Mouse (Mus musculus): ENCODE measurements around the gene Nrn1l.

Nrn1l gene

GRCm38 (mm10) chr8:105893339-105893738 lies at the start of gene Nrn1l:
TSS of gene Nrn1l (plus strand) at chr8:105893567.
- peak; percentile 74 for DNase-seq

GRCm38 (mm10) chr8:105846678-105847077 lies 46.7 kb upstream of the Nrn1l start:
- DNase-seq = no peak

GRCm38 (mm10) chr8:105850014-105850413 lies 43.4 kb upstream of the Nrn1l start:
- no peak for DNase-seq

- no peak for DNase-seq
Measured at GRCm38 (mm10) chr8:105850611-105851010, 42.8 kb upstream of the Nrn1l start.

GRCm38 (mm10) chr8:105851651-105852143 lies 41.7 kb upstream of the Nrn1l start:
- peak; percentile 95 for DNase-seq

GRCm38 (mm10) chr8:105852146-105852729 lies 41.1 kb upstream of the Nrn1l start:
- no peak for DNase-seq

- DNase-seq = no peak
Measured at GRCm38 (mm10) chr8:105853178-105853577, 40.2 kb upstream of the Nrn1l start, which contains the start of gene Cenpt. TSS of gene Cenpt (minus strand) at chr8:105853278.

- no peak for DNase-seq
Measured at GRCm38 (mm10) chr8:105854303-105854702, 39.1 kb upstream of the Nrn1l start.

- DNase-seq = peak; percentile 96
Measured at GRCm38 (mm10) chr8:105854715-105855216, 38.6 kb upstream of the Nrn1l start, which contains the start of gene Thap11. TSS of gene Thap11 (plus strand) at chr8:105855132.

- peak; percentile 47 for DNase-seq
Measured at GRCm38 (mm10) chr8:105855248-105856167, 37.9 kb upstream of the Nrn1l start.

GRCm38 (mm10) chr8:105856168-105856835 lies 37.1 kb upstream of the Nrn1l start:
- DNase-seq = no peak

GRCm38 (mm10) chr8:105858495-105858894 lies 34.9 kb upstream of the Nrn1l start:
- peak; percentile 57 for DNase-seq

GRCm38 (mm10) chr8:105859314-105859713 lies 34.1 kb upstream of the Nrn1l start:
- DNase-seq = no peak

- peak; percentile 98 for DNase-seq
Measured at GRCm38 (mm10) chr8:105860143-105860981, 33.0 kb upstream of the Nrn1l start, which contains the start of gene Nutf2. TSS of gene Nutf2 (plus strand) at chr8:105860580.

- no peak for DNase-seq
Measured at GRCm38 (mm10) chr8:105861951-105862350, 31.4 kb upstream of the Nrn1l start.

- no peak for DNase-seq
Measured at GRCm38 (mm10) chr8:105866364-105867029, 26.9 kb upstream of the Nrn1l start.

- no peak for DNase-seq
Measured at GRCm38 (mm10) chr8:105874301-105874700, 19.1 kb upstream of the Nrn1l start.

GRCm38 (mm10) chr8:105880754-105881520 lies 12.4 kb upstream of the Nrn1l start, which contains the start of gene Edc4:
TSS of gene Edc4 (plus strand) at chr8:105880881.
- DNase-seq = peak; percentile 90

GRCm38 (mm10) chr8:105889756-105890465 lies 3.5 kb upstream of the Nrn1l start:
- DNase-seq = no peak

- DNase-seq = no peak
Measured at GRCm38 (mm10) chr8:105890870-105891269, 2.5 kb upstream of the Nrn1l start.
